Comparison of ENCODE assay signal across 11 mouse cellular contexts in the genomic region with DNA sequence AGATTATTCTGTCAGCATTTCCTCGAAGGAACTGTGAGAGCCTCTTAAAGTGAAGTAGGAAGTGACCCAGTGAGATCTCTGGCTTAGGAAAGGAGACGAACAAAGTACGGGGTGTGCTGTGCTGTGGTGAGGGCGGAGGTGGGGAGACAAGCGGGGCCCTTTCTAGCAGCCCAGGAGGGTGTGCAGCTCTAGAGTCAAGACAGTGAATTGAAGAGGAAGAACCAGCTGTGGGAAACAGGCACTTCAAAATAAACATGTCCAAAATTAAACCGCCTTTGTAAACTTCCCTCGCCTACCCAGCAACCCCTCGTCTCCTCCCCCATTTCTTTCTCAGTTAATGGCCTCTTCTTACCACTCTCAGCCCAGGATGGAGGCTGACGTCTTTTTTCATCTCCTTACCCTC.
DNase-seq lines count a peak whose midpoint lies in the region; ATAC-seq and TF ChIP-seq lines count a peak whose summit lies in the region.
"Had no signal": no experiment of that assay in that cellular context is flagged by ENCODE, and none has a peak within 500 bp of the region (broad histone marks: within the 10 kb centered on the region; RNA-seq: fewer than 3 reads in every experiment).

No protein-coding gene starts in this region.

- no peak for TF ChIP-seq POLR2A in liver, adult 2 months (IDR thresholded peaks at IDR 0.05; ENCODE audit: extremely low read depth, insufficient read depth, low read length)
- TF ChIP-seq POLR2A in olfactory bulb, adult 2 months (IDR thresholded peaks at IDR 0.05; ENCODE audit: insufficient read depth, low read depth, low read length) = no peak

- no peak overlapping the region for H3K4me3 ChIP-seq in heart, embryonic 12.5 days
- H3K4me3 ChIP-seq in liver, adult 2 months (ENCODE audit: insufficient read depth, low read depth, low read length) = no peak overlapping the region
- H3K4me3 ChIP-seq in intestine, embryonic 15.5 days (replicated peaks) = no peak overlapping the region
- H3K4me3 ChIP-seq in olfactory bulb, adult 2 months (ENCODE audit: insufficient read depth, low read depth, low read length) = no peak overlapping the region

- H3K27ac ChIP-seq in heart, embryonic 12.5 days (ENCODE audit: poor library complexity, severe bottlenecking) = no peak overlapping the region
- peak overlapping the region; percentile 29; the same call in 1 of the 2 replicates for H3K27ac ChIP-seq in liver, adult 2 months (replicated peaks; ENCODE audit: insufficient read depth, low read depth, low read length)
- peak overlapping the region; percentile 28 for H3K27ac ChIP-seq in intestine, embryonic 15.5 days
- H3K27ac ChIP-seq in olfactory bulb, adult 2 months (ENCODE audit: insufficient read depth, low read depth, low read length) = peak overlapping the region; percentile 68

- no peak overlapping the region for H3K9ac ChIP-seq in heart, embryonic 12.5 days
- H3K9ac ChIP-seq in liver, adult 2 months (ENCODE audit: low read depth, low read length) = no peak overlapping the region
- no peak overlapping the region for H3K9ac ChIP-seq in intestine, embryonic 15.5 days

- H3K4me1 ChIP-seq in heart, embryonic 12.5 days (replicated peaks) = peaks cover 12% of the 10 kb centered on the region; the same call in 1 of the 2 replicates
- H3K4me1 ChIP-seq in liver, adult 2 months (ENCODE audit: control insufficient read depth, insufficient read depth, low read length) = no peaks in the 10 kb centered on the region
- peaks cover 3% of the 10 kb centered on the region; the same call in 1 of the 2 replicates for H3K4me1 ChIP-seq in intestine, embryonic 15.5 days (replicated peaks)
- H3K4me1 ChIP-seq in olfactory bulb, adult 2 months (ENCODE audit: control insufficient read depth, insufficient read depth, low read length) = peaks cover 8% of the 10 kb centered on the region

- ATAC-seq in heart, embryonic 12.5 days (ENCODE audit: insufficient number of reproducible peaks, low FRiP score) = no peak
- peak; percentile 85 for ATAC-seq in intestine, embryonic 15.5 days

- H3K79me2 ChIP-seq in liver, adult 2 months (ENCODE audit: control insufficient read depth, insufficient read depth, low read length) = no peaks in the 10 kb centered on the region

- TF ChIP-seq CTCF in liver, adult 2 months (IDR thresholded peaks at IDR 0.05; ENCODE audit: low read depth, low read length) = no peak
- no peak for TF ChIP-seq CTCF in olfactory bulb, adult 2 months (IDR thresholded peaks at IDR 0.05; ENCODE audit: insufficient read depth, low read depth, low read length)

- no peaks in the 10 kb centered on the region for H3K27me3 ChIP-seq in heart, embryonic 12.5 days (replicated peaks)
- H3K27me3 ChIP-seq in liver, adult 2 months (ENCODE audit: control insufficient read depth, insufficient read depth, low read length) = no peaks in the 10 kb centered on the region
- no peaks in the 10 kb centered on the region for H3K27me3 ChIP-seq in intestine, embryonic 15.5 days (replicated peaks)

- no peak overlapping the region for H3K4me2 ChIP-seq in heart, embryonic 12.5 days
- H3K4me2 ChIP-seq in intestine, embryonic 15.5 days (replicated peaks) = 0 out of 2 replicates have a peak overlapping the region, but pooled peaks have one; percentile 24

- peak; percentile 95 for DNase-seq in heart, adult 11 months
- DNase-seq in liver, adult 2 months (ENCODE audit: extremely low read depth, low read depth, low spot score) = peak; percentile 31
- no peak for DNase-seq in liver
- no peak for DNase-seq in left cerebral cortex, postnatal 4 days
- DNase-seq in B cell, adult 2 months = no peak
- DNase-seq: adrenal gland, postnatal 25 days; cerebellum, postnatal 36 days; layer of hippocampus, adult 9-11 months had no signal

- intact Hi-C loops in left cerebral cortex, postnatal 4 days (cut with DNase I) = no loop called here

- peaks cover 10% of the 10 kb centered on the region; the same call in 1 of the 2 replicates for H3K36me3 ChIP-seq in heart, embryonic 12.5 days
- H3K36me3 ChIP-seq in liver, adult 2 months (ENCODE audit: control insufficient read depth, insufficient read depth, low read length) = peaks cover 39% of the 10 kb centered on the region
- no peaks in the 10 kb centered on the region for H3K36me3 ChIP-seq in intestine, embryonic 15.5 days

- H3K9me3 ChIP-seq in heart, embryonic 12.5 days (replicated peaks) = no peaks in the 10 kb centered on the region
- no peaks in the 10 kb centered on the region for H3K9me3 ChIP-seq in intestine, embryonic 15.5 days

- 46% methylated on average over 9 of the region's 9 CpGs for WGBS in heart, embryonic 12.5 days
- 74% methylated on average over 9 of the region's 9 CpGs for WGBS in liver, adult 2 months
- whole genome bisulfite sequencing in intestine, embryonic 15.5 days = 21% methylated on average over 9 of the region's 9 CpGs
- 29% methylated on average over 9 of the region's 9 CpGs for WGBS in olfactory bulb, adult 2 months

Comparison
In these comparisons a context has a peak if more than half of its experiments do, and no peak if none do; other contexts are left out.
1. DNase-seq: peak in heart, adult 11 months (single experiment) and liver, adult 2 months (single experiment); none in liver (single experiment), left cerebral cortex, postnatal 4 days (single experiment) and B cell, adult 2 months (0 of 2).